Mouse (Mus musculus) intestine, postnatal 0 days (tissue): ENCODE measurements around the gene Ppp1r15b. TPM values are rescaled to one million over a fixed set of nuclear protein-coding genes. Genes with fewer than 3 reads are reported as not detected.

Experiments
- ATAC-seq: fragments of 200-750 bp; cut with Nextera tagmentation; 2 replicates; pipeline ENCODE4 v1.8.0; 2017; ENCODE audit warnings: mild to moderate bottlenecking, moderate TSS enrichment, moderate library complexity
- H3K27ac ChIP-seq: fragments of 300-500 bp; sonication (generic); 2 replicates; pipeline ENCODE4 v1.5.1; 2014; ENCODE audit warnings: mild to moderate bottlenecking, low read depth, low read length, moderate library complexity
- H3K27me3 ChIP-seq: fragments of 300-500 bp; sonication (generic); replicated peaks from 2 replicates; pipeline ENCODE4 v1.6.1; 2014; ENCODE audit warnings: low read length, mixed read lengths; ENCODE audit not compliant: control insufficient read depth, insufficient read depth
- H3K36me3 ChIP-seq: fragments of 300-500 bp; sonication (generic); 2 replicates; pipeline ENCODE4 v1.6.1; 2014; ENCODE audit warnings: mild to moderate bottlenecking, moderate library complexity; ENCODE audit not compliant: control insufficient read depth, insufficient read depth
- H3K4me1 ChIP-seq: fragments of 300-500 bp; sonication (generic); replicated peaks from 2 replicates; pipeline ENCODE4 v1.6.1; 2014; ENCODE audit warnings: antibody characterized with exemption, low read length, mixed read lengths; ENCODE audit not compliant: control insufficient read depth, insufficient read depth
- H3K4me2 ChIP-seq: fragments of 300-500 bp; sonication (generic); replicated peaks from 2 replicates; pipeline ENCODE4 v1.6.1; 2014; ENCODE audit warnings: low read depth, mild to moderate bottlenecking, moderate library complexity
- H3K4me3 ChIP-seq: fragments of 300-500 bp; sonication (generic); 2 replicates; pipeline ENCODE4 v1.5.1; 2014; ENCODE audit warnings: low read depth, low read length
- H3K9ac ChIP-seq: fragments of 300-500 bp; sonication (generic); 2 replicates; pipeline ENCODE4 v1.6.1; 2014; ENCODE audit warnings: mild to moderate bottlenecking, low read depth, low read length
- H3K9me3 ChIP-seq: fragments of 300-500 bp; sonication (generic); 2 replicates; pipeline ENCODE4 v1.6.1; 2016; ENCODE audit warnings: mixed run types; ENCODE audit not compliant: control insufficient read depth
- CTCF ChIP-seq: sonication (generic); IDR thresholded peaks from 2 replicates; pipeline ENCODE4 v1.5.1; 2016; ENCODE audit warnings: low read depth, mild to moderate bottlenecking, control low read depth, antibody characterized with exemption, moderate library complexity
- whole genome bisulfite sequencing: fragments of 180-500 bp; shearing (Covaris S2); extraction: QIAGEN DNeasy Blood & Tissue Kit; methylation state at CpG from one replicate; pipeline ENCODE4 v1.1.7; 2014; 5-methylcytosine and 5-hydroxymethylcytosine counted together
- polyA plus RNA-seq: library from polyadenylated mRNA; unstranded; fragments of >200 nt; fragmentation: Nextera tagmentation; extraction: Ambion mirVana; gene quantifications from 2 replicates; pipeline ENCODE4 v1.2.1, GENCODE M21; 2015

Gene Ppp1r15b
- polyA plus RNA-seq, 1 experiment from 2014 or later, result 28.5 TPM

GRCm38 (mm10) chr1:133087206-133087905, 43.6 kb upstream of the Ppp1r15b start:
- TF ChIP-seq CTCF, result peak; percentile 96
- H3K9me3 ChIP-seq, result no peaks in the 10 kb centered on the region
- ATAC-seq, result no peak

GRCm38 (mm10) chr1:133088196-133088595, 42.7 kb upstream of the Ppp1r15b start:
- Histone ChIP-seq H3K27ac (no peak overlapping the region), H3K27me3 (no peaks in the 10 kb centered on the region), H3K9me3 (no peaks in the 10 kb centered on the region), H3K9ac (no peak overlapping the region), H3K4me3 (no peak overlapping the region), H3K36me3 (peaks cover 33% of the 10 kb centered on the region; the same call in 1 of the 2 replicates), H3K4me1 (peaks cover 3% of the 10 kb centered on the region), H3K4me2 (no peak overlapping the region)
- WGBS, result 86% methylated on average over 10 of the region's 10 CpGs
- no peak for TF ChIP-seq CTCF
- no peak for ATAC-seq

More at GRCm38 (mm10) chr1:133087206-133087905, 43.6 kb upstream of the Ppp1r15b start:
- WGBS, result 53% methylated on average over 7 of the region's 7 CpGs
- Histone ChIP-seq H3K4me2 (no peak overlapping the region), H3K27me3 (no peaks in the 10 kb centered on the region), H3K9ac (no peak overlapping the region), H3K36me3 (peaks cover 39% of the 10 kb centered on the region), H3K4me1 (peaks cover 4% of the 10 kb centered on the region), H3K27ac (peak overlapping the region; percentile 50; the same call in 1 of the 2 replicates), H3K4me3 (no peak overlapping the region)

GRCm38 (mm10) chr1:133089415-133089814, 41.5 kb upstream of the Ppp1r15b start:
- no peak overlapping the region for H3K4me3 ChIP-seq
- no peaks in the 10 kb centered on the region for H3K27me3 ChIP-seq
- TF ChIP-seq CTCF, result no peak
- no peak for ATAC-seq
- no peaks in the 10 kb centered on the region; the same call in none of the 2 replicates for H3K4me1 ChIP-seq
- no peak overlapping the region for H3K27ac ChIP-seq
- no peak overlapping the region for H3K9ac ChIP-seq
- 82% methylated on average over 4 of the region's 4 CpGs for whole genome bisulfite sequencing
- peaks cover 33% of the 10 kb centered on the region for H3K36me3 ChIP-seq
- H3K9me3 ChIP-seq, result no peaks in the 10 kb centered on the region
- H3K4me2 ChIP-seq, result no peak overlapping the region

- Histone ChIP-seq H3K36me3 (peaks cover 46% of the 10 kb centered on the region), H3K4me1 (no peaks in the 10 kb centered on the region; the same call in 1 of the 2 replicates), H3K27me3 (no peaks in the 10 kb centered on the region), H3K4me3 (no peak overlapping the region), H3K9me3 (no peaks in the 10 kb centered on the region), H3K27ac (peak overlapping the region; percentile 54; the same call in 1 of the 2 replicates), H3K4me2 (no peak overlapping the region), H3K9ac (no peak overlapping the region)
- 32% methylated on average over 6 of the region's 6 CpGs for WGBS
- no peak for TF ChIP-seq CTCF
- ATAC-seq, result peak; percentile 43
Measured at GRCm38 (mm10) chr1:133090641-133091040, 40.3 kb upstream of the Ppp1r15b start.

GRCm38 (mm10) chr1:133091483-133091882, 39.5 kb upstream of the Ppp1r15b start:
- H3K9me3 ChIP-seq, result no peaks in the 10 kb centered on the region
- no peaks in the 10 kb centered on the region for H3K27me3 ChIP-seq
- H3K4me3 ChIP-seq, result no peak overlapping the region
- H3K4me1 ChIP-seq, result no peaks in the 10 kb centered on the region; the same call in 1 of the 2 replicates
- 59% methylated on average over 8 of the region's 8 CpGs for WGBS
- H3K4me2 ChIP-seq, result no peak overlapping the region
- no peak overlapping the region for H3K27ac ChIP-seq
- H3K36me3 ChIP-seq, result peaks cover 53% of the 10 kb centered on the region
- no peak overlapping the region for H3K9ac ChIP-seq
- ATAC-seq, result no peak
- no peak for TF ChIP-seq CTCF

- no peak overlapping the region; the same call in 1 of the 2 replicates for H3K4me2 ChIP-seq
- WGBS, result 60% methylated on average over 7 of the region's 7 CpGs
- H3K9me3 ChIP-seq, result no peaks in the 10 kb centered on the region
- H3K27ac ChIP-seq, result no peak overlapping the region
- H3K4me1 ChIP-seq, result no peaks in the 10 kb centered on the region; the same call in 1 of the 2 replicates
- no peak for TF ChIP-seq CTCF
- no peak overlapping the region for H3K9ac ChIP-seq
- ATAC-seq, result peak; percentile 67
- H3K36me3 ChIP-seq, result peaks cover 71% of the 10 kb centered on the region
- no peak overlapping the region for H3K4me3 ChIP-seq
- no peaks in the 10 kb centered on the region for H3K27me3 ChIP-seq
Measured at GRCm38 (mm10) chr1:133093719-133094118, 37.2 kb upstream of the Ppp1r15b start.
